Mouse (Mus musculus) spleen, postnatal 36 days (tissue): Measurements from ENCODE around the gene Klhdc3.

Experiments
- DNase-seq, 2 experiments: peaks; one replicate each; pipeline ENCODE4 v3.0.0; 2022; ENCODE audit warnings: low spot score in 2 of 2, mixed read lengths in 1 of 2

Klhdc3 gene

DNA sequence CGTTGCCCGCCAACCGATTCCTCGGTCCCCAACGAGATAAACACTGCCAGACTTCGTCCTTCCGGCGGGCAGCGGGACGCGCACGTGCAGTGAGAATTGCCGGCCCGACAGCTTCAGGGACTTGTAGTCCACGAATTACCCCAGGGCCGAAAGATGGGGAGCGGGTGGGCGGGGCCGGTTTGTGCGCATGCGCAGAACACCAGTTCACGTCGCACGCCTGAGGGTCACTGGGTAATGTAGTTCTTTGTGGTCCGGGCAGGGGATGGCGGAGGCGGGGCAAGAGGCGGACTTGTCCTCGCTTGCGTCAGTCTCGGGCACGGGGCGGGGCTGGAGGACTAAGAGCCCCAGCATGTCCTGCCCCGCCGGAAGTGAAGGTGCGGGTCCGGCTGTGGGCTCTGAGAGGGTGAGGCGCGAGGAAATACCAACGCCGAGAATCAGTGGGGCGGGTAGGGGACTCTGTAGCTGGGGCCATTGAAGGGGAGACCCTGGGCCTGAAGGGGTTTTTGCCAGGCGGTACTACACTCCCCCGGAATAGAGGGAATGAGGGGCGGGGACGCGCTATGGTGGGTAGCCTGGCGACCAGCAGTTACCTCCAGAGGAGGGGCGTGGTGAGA lies at the start of gene Klhdc3:
Gene Klhdc3 (minus strand): TSS at position 155 of the 614 bp plus-strand sequence.
- peak; percentile 97 to 99 for DNase-seq

DNA sequence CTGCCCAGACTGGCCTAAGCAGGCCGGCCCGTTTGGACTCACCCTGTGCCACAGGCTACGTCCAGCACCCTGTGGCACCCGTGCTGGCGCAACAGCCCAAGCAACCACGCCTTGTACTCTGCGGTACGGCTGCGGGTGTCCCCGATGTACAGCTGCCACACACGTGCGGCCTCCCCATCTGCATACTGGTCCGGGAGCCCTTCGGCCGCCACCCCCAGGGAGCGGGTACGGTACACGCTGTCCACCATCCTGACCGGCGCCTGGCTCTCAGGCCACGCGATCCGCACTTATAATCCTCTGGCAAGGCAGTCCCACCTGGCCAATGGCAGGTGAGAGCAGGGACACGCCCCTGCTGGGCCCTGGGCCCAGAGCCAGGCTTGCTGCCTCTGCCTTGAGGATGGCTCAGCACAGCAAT lies 48.2 kb upstream of the Klhdc3 start, which contains the start of gene Gnmt:
Gene Gnmt (minus strand): TSS at position 265 of the 415 bp plus-strand sequence.
- DNase-seq = no peak

DNA sequence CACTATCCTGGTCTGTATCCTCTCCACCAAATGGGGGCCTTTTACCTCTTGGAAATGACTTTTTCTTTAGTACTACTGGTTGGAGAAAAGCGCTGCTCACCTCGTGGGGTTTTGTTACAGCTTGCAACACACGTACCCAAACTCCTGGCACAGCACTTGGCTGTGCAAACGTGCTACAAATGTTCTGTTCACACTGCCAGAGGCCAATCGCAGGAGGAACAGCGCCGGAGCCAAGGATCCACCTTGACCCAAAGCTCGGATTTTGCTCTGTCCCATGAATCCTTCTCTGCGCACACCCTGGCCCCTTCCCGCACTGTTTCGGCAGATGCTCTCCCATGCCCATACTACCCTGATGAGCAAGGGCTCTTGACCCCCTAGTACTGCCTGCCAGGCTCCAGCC lies 47.8 kb upstream of the Klhdc3 start:
- DNase-seq = no peak

DNA sequence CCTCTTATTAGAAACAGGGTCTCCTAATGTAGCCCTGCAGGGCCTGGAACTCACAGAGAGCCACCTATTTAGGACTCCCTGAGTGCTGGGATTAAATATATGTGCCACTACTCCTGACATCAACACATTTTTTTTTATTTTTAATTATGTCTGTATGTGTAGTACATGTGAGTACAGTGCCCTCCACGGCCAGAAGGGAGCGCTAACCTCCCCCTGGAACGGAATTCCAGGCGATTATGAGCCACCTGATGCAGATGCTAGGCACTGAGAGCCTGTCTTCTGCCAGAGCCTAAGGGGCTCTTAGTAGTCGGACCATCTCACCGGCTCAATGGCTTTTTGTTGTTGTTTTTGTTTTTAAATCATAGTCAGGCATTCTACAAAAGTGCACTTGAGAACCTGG lies 47.3 kb upstream of the Klhdc3 start:
- DNase-seq = no peak

DNA sequence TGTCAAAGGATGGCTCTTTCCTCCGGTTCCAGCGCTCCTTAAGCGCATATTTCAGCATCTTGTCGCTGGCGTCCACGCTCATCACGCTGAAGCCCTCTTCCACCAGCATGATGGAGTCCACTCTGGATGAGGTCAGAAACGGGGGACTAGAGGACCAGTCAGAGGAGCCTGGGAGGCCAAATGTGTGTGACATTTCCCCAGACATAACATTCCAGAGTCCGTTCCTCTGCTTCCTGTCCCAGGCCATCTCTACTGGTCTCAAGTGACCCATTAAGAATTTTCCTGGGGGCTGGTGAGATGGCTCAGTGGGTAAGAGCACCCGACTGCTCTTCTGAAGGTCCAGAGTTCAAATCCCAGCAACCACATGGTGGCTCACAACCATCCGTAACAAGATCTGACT lies 46.6 kb upstream of the Klhdc3 start:
- no peak for DNase-seq

DNA sequence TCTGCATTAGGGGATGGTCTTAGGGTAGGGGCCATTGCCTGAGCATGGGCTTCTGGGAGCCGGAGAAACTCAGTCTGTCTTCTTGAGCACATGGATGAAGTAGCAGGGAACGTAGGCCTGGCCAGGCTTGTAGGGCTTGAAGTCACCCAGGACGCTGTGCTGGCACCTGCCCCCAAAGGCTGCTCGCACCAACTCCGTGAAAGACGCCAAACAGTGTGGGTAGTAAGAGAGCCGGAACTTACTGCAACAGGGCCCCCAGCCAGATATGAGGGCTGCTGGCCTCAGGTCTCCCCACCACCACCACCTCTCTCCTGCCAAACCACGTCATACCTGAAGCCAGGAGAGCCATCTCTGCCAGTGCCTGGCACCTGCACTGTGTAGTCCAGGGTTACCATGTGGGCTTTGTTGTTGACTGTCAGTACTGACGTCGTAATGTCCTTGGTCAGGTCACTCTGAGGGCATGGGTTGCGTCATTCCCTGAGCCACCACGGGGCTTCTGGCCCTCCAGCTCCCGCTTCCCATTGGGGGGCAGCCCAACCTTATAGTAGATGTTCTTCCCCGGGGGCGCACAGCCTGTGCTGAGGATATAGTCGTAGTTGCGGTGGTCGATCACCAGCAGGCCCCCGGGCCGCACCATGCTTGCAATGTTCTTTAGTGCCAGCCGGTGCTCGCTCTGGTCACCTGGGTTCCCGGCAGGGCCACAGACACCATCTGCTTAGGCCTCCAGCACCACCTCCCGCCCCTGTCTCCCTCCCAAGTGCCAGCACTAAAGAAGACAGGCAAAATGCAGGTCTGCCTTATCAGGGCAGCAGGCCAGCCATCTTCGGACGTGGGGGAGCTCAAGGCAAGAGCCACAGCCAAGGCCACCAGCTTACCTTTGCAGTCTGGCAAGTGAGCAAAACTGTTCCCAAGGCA lies 45.3 kb upstream of the Klhdc3 start:
- no peak for DNase-seq

DNA sequence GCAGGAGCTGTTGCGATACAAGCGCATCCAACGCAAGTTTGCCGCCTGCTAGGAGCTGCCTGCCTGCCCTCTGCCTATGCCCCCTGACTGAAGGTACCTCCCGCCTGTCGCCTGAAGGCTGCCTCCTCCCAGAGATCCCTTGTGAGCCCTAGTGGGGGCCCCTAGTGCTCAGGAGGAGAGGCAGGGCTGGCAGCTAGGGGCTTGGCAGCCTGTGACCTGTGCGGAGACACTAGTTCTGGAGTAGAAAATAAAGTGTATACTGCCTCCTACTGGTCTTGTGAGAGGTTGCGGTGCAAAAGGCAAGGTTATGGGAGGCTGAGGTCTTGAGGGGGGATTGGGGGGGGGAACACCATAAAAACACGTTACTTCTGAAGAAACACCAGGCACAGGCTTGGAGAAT lies 44.6 kb upstream of the Klhdc3 start:
- DNase-seq = no peak

DNA sequence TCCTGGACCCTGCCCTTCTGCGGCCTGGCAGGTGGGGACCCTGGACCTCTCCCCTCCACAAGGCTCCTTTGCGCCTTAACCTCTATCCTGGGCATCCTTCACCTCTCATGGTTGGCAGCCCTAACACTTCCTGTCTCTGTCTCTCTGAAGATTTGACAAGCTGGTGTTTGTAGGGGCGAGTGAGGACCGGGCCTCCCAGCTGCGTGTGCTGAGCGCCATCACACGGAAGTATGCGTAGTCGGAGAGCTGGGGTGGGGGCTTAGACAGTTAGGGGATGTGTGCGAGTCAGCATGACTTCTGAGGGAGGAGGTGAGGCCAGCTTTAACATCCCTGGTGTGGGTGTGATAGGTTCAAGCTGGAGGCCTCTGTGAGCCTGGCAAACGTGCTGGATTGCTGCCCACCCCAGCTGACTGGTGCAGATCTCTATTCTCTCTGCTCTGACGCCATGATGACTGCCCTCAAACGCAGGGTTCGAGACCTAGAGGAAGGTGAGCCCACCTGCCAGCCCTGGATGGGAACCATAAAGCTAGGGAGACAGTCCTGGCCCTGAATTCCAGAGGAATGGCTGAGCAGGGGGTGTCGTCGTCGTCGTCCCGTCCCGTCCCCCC lies 43.9 kb upstream of the Klhdc3 start:
- no peak for DNase-seq

DNA sequence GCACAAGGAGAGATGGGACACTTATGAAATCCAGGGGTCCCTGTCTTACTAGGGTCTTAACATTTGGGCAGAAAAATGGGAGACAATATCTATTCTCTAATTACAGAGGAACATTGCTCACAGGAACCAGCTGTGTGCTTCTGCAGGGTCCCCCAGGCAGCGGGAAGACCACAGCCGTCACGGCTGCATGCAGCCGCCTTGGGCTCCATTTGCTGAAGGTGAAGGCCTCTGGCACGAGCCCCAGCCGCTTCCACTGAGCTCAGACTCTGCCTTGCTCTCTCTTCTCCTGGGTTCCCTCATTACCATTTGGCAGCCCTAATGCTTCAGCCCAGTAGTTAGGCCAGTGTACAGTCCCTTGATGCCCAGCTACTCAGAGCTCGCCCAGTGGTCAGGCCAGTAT lies 40.4 kb upstream of the Klhdc3 start:
- DNase-seq = no peak

DNA sequence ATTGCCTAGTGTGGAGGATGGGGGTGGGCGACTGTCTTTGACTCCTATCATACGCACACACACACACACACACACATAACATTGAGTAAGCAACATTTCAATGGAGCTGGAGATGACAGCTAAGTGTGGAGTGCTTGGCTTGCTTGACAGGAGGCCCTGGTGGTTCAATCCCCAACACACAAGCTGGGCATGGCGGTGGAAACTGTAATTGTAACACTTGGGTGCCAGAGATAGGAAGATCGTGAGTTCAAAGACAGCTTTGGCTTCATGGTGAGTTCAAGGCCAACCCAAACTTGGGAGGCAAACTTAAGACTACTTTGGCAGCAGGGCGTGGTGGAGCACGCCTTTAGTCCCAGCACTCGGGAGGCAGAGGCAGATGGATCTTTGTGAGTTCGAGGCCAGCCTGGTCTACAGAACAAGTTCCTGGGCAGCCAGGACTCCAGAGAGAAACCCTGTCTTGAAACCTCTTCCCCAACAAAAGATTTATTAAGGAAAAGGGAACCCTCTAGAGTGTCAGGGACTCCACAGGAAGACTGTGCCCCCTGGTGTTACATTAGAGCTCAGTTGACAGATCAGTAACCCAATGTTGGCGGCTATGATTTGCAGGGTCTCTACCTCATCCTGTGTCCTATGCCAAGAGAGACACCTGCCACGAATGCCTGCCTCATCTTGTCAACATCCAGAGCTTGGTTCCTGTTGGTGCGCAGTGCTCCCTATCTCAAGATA lies 34.2 kb upstream of the Klhdc3 start:
- DNase-seq = no peak

DNA sequence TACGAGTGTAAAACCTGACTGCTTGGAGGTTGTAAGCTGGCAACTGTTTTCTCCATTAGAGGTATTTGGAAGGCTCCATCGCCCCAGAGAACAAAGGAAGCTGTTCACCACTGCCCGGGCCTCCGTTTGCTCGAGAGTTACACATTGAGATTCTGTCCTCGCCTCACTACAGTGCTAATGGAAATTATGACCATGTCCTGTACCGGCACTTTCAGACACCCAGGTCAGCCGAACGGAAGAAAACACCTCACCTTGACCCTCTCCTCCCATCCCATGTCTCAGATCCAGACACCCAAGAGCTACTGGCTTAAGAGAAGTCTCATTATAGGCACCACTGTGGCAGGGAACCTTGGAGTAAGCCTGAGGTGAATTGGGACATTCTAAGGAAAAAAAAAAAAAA lies 33.1 kb upstream of the Klhdc3 start:
- DNase-seq = no peak

DNA sequence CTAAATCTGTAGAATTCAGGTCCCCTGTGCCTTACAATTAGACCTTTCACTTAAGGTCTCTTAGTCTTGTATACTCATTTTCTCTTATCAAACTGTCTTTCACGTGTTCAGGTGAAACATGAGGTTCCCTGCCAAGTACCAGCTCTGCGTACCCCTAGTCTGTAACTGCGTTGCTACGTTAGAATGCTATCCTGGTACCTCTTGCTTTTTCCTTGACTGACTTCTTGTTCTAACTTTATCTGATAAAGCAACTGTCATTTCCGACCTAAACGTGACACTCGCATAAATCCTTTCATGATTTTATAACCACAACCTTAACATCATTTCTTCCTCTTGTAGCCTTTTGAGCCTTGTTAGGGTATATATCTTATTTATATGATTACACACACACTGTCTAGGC lies 31.7 kb upstream of the Klhdc3 start:
- DNase-seq = no peak

DNA sequence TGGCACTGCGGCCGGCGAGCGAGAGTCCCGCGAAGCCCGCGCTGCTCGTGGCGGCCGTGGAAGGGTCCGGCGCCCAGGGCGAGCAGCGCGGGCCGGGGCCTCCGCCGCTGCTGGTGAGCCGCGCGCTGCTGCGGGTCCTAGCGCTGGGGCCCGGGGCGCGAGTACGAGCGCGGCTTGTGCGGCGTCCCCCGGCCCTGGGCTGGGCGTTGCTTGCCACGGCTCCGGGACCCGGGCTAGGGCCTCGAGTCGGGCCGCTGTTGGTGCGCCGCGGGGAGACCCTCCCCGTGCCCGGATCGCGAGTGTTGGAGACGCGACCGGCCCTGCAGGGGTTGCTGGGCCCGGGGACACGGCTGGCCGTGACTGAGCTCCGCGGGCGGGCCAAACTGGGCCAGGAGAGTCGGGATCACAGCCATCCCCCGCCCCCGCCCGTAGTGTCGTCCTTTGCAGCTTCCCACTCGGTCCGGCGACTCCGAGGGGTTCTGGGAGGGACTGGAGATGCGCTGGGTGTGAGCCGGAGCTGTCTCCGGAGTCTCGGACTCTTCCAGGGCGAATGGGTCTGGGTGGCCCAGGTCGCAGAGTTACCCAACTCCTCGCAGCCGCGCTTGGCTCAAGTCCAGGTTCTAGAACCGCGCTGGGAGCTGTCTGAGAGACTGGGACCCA lies 31.0 kb upstream of the Klhdc3 start:
- no peak for DNase-seq

DNA sequence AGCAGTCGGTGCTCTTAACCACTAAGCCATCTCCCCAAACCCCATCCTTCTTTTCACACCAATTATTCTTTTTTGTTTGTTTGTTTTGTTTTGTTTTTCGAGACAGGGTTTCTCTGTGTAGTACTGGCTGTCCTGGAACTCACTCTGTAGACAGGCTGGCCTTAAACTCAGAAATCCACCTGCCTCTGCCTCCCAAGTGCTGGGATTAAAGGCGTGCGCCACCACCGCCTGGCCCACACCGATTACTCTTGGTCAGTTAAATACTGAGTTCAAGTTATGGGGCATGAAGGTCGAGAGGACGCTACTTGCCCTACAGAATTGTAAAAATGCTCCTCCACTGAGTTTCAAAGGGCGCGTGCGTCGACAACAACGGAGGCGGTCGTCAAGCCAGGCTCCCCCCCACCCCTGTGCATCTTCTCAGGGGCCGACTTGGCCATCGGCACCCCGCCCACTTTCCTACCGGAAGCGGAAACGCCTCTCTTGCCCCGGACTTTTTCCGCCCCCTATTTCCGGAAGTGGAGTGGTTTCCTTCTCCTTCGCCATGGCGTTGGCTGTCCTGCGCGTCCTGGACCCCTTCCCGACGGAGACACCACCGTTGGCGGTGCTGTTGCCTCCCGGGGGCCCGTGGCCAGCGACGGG lies 30.4 kb upstream of the Klhdc3 start, which contains the start of gene Pex6:
Gene Pex6 (plus strand): TSS at position 505 of the 639 bp plus-strand sequence.
- DNase-seq = peak; percentile 90 to 92

DNA sequence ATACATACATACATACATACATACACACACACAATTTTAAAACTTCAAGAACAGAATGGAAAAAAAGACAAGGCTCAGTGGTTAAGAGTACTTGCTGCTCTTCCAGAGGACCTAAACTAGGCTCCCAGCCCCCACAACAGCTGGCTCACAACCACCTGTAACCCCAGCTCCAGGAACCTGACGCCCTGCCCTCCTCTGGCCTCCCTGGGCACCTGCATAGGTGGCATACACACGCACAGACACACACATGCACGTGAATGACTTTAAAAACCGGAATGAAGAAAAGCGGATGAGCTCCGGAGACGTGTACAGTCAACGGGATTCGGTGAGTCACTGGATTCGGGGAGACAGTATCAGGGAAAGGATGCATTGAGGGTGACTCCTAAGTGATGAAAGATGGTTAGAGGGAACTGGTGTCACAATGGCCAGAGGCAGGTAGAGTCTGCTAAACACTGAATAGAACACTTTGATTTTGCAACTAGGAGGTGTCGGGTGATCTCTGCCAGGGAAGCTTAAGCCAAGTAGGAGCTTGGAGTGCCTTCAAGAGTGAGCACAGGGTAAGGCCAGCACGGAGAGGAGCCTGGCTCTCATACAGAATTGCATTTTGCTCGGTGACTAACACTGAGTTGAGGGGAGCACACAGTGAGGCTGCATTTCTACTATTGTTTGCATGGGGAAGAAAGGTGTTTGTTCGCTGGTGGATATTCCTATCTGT lies 25.8 kb upstream of the Klhdc3 start:
- no peak for DNase-seq

DNA sequence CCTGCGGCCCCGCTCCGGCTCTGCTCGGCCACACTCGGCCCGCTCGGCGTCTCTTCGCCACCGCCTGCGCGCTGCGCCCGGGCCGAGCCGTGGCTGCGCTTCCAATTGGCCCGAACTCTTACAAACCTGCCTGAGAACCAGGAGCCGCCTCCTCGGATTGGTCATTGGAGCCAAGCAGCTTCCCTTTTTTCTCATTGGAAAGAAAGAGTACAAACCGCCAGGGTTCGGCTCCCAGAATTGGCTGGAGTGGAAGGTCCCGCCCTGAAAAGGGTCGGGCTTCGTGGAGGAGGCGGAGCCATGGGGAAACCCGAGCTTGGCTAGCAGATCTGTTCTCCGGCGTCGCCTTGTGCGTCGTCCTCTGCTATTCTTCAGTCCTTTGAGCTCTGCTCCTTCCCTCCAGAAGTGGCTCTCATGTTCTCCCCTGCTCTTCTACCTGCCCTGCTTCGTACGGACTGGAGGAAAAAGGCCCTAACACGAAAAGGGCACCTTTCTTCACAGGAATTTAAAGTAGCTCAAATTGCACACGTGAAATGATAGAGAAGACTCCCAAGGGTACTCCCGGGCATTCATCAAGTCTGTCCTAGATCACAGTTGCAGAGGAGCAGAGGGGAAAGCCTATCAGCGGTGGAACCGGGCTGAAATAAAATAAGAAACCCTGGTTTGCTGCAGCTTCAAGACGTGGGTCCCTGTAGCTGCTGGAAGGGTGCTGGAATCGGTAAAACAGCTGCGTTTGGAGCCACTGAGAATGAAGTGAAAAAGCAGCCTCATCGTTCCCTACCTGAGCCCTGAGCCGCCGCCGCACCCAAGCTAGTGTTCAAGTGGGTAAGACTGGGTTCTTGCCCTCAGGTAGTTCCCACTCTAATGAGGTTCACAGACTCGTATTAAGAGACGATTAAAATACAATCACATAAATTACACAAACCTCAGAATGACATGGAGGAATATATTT lies 24.4 kb upstream of the Klhdc3 start, which contains the start of gene Ppp2r5d:
Gene Ppp2r5d (minus strand): TSS at position 225 of the 949 bp plus-strand sequence.
- peak; percentile 97 to 98 for DNase-seq

DNA sequence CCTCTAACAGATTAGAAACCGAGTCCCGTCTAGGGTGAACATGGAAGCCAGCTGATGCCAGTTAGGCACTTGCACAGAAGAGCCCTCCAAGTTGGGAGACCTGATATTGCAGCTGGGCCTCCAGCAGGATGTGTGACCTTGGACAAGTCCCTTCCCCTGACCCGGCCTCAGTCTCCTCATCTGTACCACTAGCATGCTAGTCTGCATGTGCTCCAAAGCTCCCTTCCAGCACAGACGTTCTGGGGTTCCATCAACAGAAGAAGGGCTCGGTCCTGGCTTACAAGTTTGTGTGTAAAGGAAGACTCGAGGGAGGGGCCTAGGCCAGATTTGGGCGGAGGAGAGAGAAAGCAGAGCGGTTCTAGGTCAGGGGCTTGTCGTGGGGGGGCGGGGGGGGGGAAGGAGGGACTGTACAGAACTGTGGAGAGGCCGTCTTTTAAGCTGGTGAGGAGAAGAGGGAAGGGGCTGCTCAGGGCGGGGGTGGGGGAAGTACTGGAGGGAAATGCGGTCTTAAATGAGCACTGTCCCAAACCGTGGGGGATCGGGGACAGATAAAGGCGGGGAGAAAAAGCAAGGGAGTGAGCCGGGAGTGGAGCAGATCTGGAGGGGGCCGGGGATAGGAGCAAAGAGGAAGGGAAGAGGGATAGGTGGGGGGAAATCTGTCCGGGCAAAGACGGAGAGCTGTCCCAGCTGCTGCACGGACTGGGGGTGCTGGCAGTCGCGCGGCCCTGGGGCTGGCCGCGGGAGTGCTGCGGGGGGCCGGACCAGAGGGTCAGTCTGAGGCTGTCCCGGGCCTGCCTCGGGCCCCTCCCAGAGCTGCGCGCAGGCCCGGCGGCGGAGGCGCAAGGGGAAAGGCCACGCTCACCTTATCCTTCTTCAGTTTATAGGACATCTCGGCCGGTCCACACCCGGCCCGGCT lies 23.5 kb upstream of the Klhdc3 start:
- no peak for DNase-seq

DNA sequence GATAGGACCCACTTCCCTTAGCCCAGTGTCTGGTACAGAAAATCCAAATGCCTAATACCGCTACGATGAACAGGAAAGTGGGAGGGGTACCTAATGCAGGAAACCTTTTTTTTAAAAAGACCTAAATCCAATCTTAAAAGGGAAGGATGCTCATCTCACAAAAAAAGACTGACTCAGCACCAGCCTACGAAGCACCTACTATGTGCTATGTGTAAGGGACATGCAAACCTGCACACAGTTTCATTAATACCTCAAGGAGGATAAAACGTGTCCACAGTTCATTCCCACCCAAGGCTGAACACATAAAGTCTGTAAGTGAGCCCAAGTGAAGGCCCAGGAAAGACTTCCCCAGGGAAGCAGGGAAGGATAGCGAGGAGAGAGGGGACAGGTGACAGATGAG lies 21.8 kb upstream of the Klhdc3 start:
- no peak for DNase-seq
